Mouse (Mus musculus): ENCODE measurements around the gene Spag6. TPM values are rescaled to one million over a fixed set of nuclear protein-coding genes. Genes with fewer than 3 reads are reported as not detected.
A peak's percentile ranks its signal among the peaks of the same experiment; 100 is the strongest.

Gene Spag6
- total and polyA plus RNA-seq, 2 experiments from 2014 or later, result 0.10 TPM; not detected in 1

DNA sequence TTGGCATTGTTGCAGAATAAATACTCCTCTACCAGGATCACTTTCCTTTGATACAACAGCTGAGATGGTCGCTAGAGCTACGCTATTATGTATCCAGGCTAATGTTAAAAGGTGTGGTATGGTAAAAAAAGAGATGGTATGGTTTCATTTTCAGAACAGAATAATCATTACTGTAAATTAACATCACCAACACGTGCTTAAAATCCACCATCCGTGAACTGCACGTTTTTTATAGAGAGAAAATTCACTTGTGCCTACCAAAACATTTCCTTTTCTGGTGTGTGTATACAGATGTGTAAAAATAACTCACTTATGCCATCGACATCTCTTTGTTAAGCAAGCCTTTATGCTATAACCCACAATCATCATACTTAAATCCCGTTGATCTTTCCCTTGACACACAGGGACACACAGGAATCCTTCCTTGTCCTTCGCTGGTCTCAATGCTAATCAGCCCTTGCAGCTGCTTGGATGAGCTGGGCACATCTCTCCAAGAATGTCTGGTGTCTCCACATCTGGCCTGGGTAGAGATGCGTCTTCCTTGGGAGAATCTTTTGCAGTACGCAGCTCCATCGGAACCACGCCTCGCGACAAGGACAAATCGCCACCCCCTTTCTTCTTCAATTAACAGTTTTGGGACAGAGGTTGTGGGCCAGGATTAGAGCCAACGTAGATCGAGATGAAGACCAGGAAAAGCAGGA lies 105.6 kb downstream of the Spag6 start:
- H3K9ac ChIP-seq (replicated peaks; ENCODE audit: low read depth, low read length), result no peak overlapping the region
- no peak for TF ChIP-seq CTCF (IDR thresholded peaks at IDR 0.05; ENCODE audit: low read depth)
- TF ChIP-seq EP300 (IDR thresholded peaks at IDR 0.05; ENCODE audit: low read depth), result no peak
- H3K36me3 ChIP-seq (replicated peaks; ENCODE audit: control insufficient read depth, insufficient read depth, low read length), result no peaks in the 10 kb centered on the region
- ATAC-seq (ENCODE audit: insufficient read depth, low read depth) (no peak), DNase-seq (ENCODE audit: low spot score) (no peak)
- peaks cover 8% of the 10 kb centered on the region; the same call in 1 of the 2 replicates for H3K4me1 ChIP-seq (ENCODE audit: control insufficient read depth, insufficient read depth)
- H3K9me3 ChIP-seq (replicated peaks; ENCODE audit: control insufficient read depth, low read length), result no peaks in the 10 kb centered on the region
- H3K27ac ChIP-seq (ENCODE audit: low read depth), result no peak overlapping the region
- H3K4me2 ChIP-seq (ENCODE audit: low read depth, low read length), result peak overlapping the region; percentile 88
- H3K27me3 ChIP-seq (ENCODE audit: control insufficient read depth, insufficient read depth, low read length), result peaks cover 54% of the 10 kb centered on the region
- H3K4me3 ChIP-seq (ENCODE audit: low read depth, low read length), result peak overlapping the region; percentile 53
- WGBS, result 18% methylated on average over 17 of the region's 17 CpGs

Other genes with a start within 250 kb of the Spag6 start
- gene Commd3, start 21.6 kb upstream of the Spag6 start, total RNA-seq (2014; rRNA removed; ENCODE audit: low replicate concordance), result 201 and 342 TPM in 2 replicates
- 278 and 291 TPM in 2 replicates for gene Commd3, start 21.6 kb upstream of the Spag6 start, polyA plus RNA-seq (2015; fragmentation: Nextera tagmentation; extraction: Ambion mirVana)
- gene Bmi1, start 17.0 kb upstream of the Spag6 start, total RNA-seq (2014; rRNA removed; ENCODE audit: low replicate concordance), result 46.6 and 50.7 TPM in 2 replicates
- gene Bmi1, start 17.0 kb upstream of the Spag6 start, polyA plus RNA-seq (2015; fragmentation: Nextera tagmentation; extraction: Ambion mirVana), result 14.7 and 15.8 TPM in 2 replicates